10 mouse cellular contexts compared by ENCODE assay signal in genomic region chr7:133801823-133802222, GRCm38 (mm10). TPM values are rescaled to one million over a fixed set of nuclear protein-coding genes. Genes with fewer than 3 reads are reported as not detected.
DNase-seq lines count a peak whose midpoint lies in the region; ATAC-seq and TF ChIP-seq lines count a peak whose summit lies in the region.
"Had no signal": no experiment of that assay in that cellular context is flagged by ENCODE, and none has a peak within 500 bp of the region (broad histone marks: within the 10 kb centered on the region; RNA-seq: fewer than 3 reads in every experiment).

No protein-coding gene starts in this region.

- H3K9me3 ChIP-seq in stomach, postnatal 0 days (ENCODE audit: control insufficient read depth, low read length) = no peaks in the 10 kb centered on the region
- H3K9me3 ChIP-seq: limb, embryonic 13.5 days had no signal

- 44% methylated on average over 6 of the region's 6 CpGs for WGBS in cerebellum, adult 2 months
- 24% methylated on average over 6 of the region's 6 CpGs for WGBS in stomach, postnatal 0 days

- H3K4me3 ChIP-seq in cerebellum, adult 2 months (replicated peaks; ENCODE audit: insufficient read depth, low read depth, low read length) = no peak overlapping the region
- H3K4me3 ChIP-seq in stomach, postnatal 0 days (ENCODE audit: low read depth, low read length) = no peak overlapping the region
- H3K4me3 ChIP-seq: limb, embryonic 13.5 days had no signal

- H3K4me1 ChIP-seq in cerebellum, adult 2 months (ENCODE audit: control insufficient read depth, insufficient read depth, low read length) = no peaks in the 10 kb centered on the region
- H3K4me1 ChIP-seq in stomach, postnatal 0 days (replicated peaks; ENCODE audit: control insufficient read depth, insufficient read depth) = no peaks in the 10 kb centered on the region
- H3K4me1 ChIP-seq: limb, embryonic 13.5 days had no signal

- ATAC-seq in stomach, postnatal 0 days (ENCODE audit: low FRiP score, low TSS enrichment) = peak; percentile 29; the same call in 1 of the 2 replicates

- H3K9ac ChIP-seq in stomach, postnatal 0 days (ENCODE audit: low read length) = no peak overlapping the region
- H3K9ac ChIP-seq: limb, embryonic 13.5 days had no signal

- TF ChIP-seq POLR2A in cerebellum, adult 2 months (IDR thresholded peaks at IDR 0.05; ENCODE audit: borderline replicate concordance, insufficient read depth, low read length) = no peak
- no peak for TF ChIP-seq POLR2A in brain, embryonic 14.5 days (IDR thresholded peaks at IDR 0.05; ENCODE audit: borderline replicate concordance, extremely low read depth, insufficient read depth, insufficient read length, poor library complexity, severe bottlenecking)

- H3K36me3 ChIP-seq in stomach, postnatal 0 days (ENCODE audit: control insufficient read depth, insufficient read depth, low read length) = no peaks in the 10 kb centered on the region
- H3K36me3 ChIP-seq: limb, embryonic 13.5 days had no signal

- TF ChIP-seq EP300 in stomach, postnatal 0 days (optimal IDR thresholded peaks at IDR 0.05) = no peak

- peak; percentile 33 to 45 for DNase-seq in cerebellum, postnatal 10 days
- no peak for DNase-seq in cerebellum, adult 2 months
- peak; percentile 30 for DNase-seq in lung, postnatal 10 days
- DNase-seq in lung, adult 18-20 months = no peak
- peak; percentile 34 for DNase-seq in brain, embryonic 14.5 days (ENCODE audit: low read depth)
- DNase-seq in stomach, postnatal 0 days (ENCODE audit: low spot score) = no peak
- DNase-seq in frontal cortex, postnatal 36 days (ENCODE audit: low spot score in 2 of 2) = no peak
- DNase-seq in thymus, postnatal 25 days = no peak
- DNase-seq: cerebellum, adult 8-10 months had no signal

- H3K27me3 ChIP-seq in cerebellum, adult 2 months (ENCODE audit: control insufficient read depth, insufficient read depth, low read length) = no peaks in the 10 kb centered on the region
- no peaks in the 10 kb centered on the region for H3K27me3 ChIP-seq in stomach, postnatal 0 days (ENCODE audit: control insufficient read depth, insufficient read depth, low read length)

- no peak overlapping the region for H3K27ac ChIP-seq in cerebellum, adult 2 months (ENCODE audit: insufficient read depth, low read length)
- H3K27ac ChIP-seq in stomach, postnatal 0 days (replicated peaks) = no peak overlapping the region
- H3K27ac ChIP-seq: limb, embryonic 13.5 days had no signal

- H3K4me2 ChIP-seq in stomach, postnatal 0 days (replicated peaks; ENCODE audit: low read depth) = no peak overlapping the region
- H3K4me2 ChIP-seq: limb, embryonic 13.5 days had no signal

- no peak for TF ChIP-seq CTCF in cerebellum, adult 2 months (IDR thresholded peaks at IDR 0.05; ENCODE audit: borderline replicate concordance, insufficient read depth, low read depth, low read length)
- no peak for TF ChIP-seq CTCF in brain, embryonic 14.5 days (IDR thresholded peaks at IDR 0.05; ENCODE audit: borderline replicate concordance, extremely low read depth, insufficient read depth, insufficient read length)
- no peak for TF ChIP-seq CTCF in stomach, postnatal 0 days (IDR thresholded peaks at IDR 0.05; ENCODE audit: low read depth)

RNA-seq across cellular contexts. Expression of gene Dhx32, which starts 19.3 kb away (rescaled TPM):
- 25.3 and 29.6 TPM in 2 replicates for polyA plus RNA-seq in cerebellum, adult 2 months (2012; rRNA removed)
- polyA plus RNA-seq in brain, embryonic 14.5 days (2012; rRNA removed) = 31.6 and 35.3 TPM in 2 replicates
- 57.6 and 59.8 TPM in 2 replicates for polyA plus RNA-seq in stomach, postnatal 0 days (2015; fragmentation: Nextera tagmentation; extraction: Ambion mirVana)

RNA-seq across cellular contexts. Expression of gene Fank1, which starts 25.2 kb away (rescaled TPM):
- polyA plus RNA-seq in cerebellum, adult 2 months (2012; rRNA removed) = 1.5 and 1.6 TPM in 2 replicates
- polyA plus RNA-seq in brain, embryonic 14.5 days (2012; rRNA removed) = 4.4 and 4.7 TPM in 2 replicates
- polyA plus RNA-seq in stomach, postnatal 0 days (2015; fragmentation: Nextera tagmentation; extraction: Ambion mirVana) = 0.34 and 0.50 TPM in 2 replicates

Comparison
In these comparisons a context has a peak if more than half of its experiments do, and no peak if none do; other contexts are left out.
1. DNase-seq: peak in cerebellum, postnatal 10 days (2 of 2), lung, postnatal 10 days (single experiment) and brain, embryonic 14.5 days (single experiment); none in cerebellum, adult 2 months (0 of 2), lung, adult 18-20 months (0 of 2), stomach, postnatal 0 days (single experiment), frontal cortex, postnatal 36 days (0 of 2) and thymus, postnatal 25 days (single experiment).